Mouse (Mus musculus): Measurements from ENCODE around the gene Kansl1.

Kansl1 gene

DNA sequence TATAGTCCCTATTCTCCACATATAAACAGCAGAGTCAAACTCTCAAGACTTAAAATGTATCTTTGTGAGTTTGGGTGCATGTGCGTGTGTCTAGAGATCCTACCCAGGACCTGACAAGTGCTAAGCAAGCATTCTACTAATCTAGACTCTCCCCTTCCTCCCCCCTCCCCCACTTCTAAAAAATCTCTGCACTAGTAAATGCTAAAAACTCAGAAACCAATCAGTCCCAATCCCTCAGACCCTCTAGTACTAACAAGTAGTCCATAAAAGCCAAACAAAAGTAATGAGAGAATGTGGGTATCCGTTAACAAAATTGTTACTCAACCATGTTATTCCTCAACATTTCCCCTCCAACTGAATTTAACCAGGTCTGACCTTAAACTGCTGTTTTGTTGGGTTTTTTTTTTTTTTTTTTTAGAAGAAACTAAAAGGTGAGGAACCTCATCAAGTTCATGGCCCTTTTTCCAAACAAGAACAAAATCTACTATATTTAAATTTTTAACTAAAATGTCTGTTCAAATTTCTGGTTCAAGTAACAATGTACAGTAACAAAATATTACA is 32.2 kb downstream of the Kansl1 start:
- DNase-seq, result no peak

- DNase-seq, result no peak
These were observed 32.9 kb downstream of the Kansl1 start for GRCm38 (mm10) chr11:104435753-104436152.

GRCm38 (mm10) chr11:104435141-104435540 is 33.5 kb downstream of the Kansl1 start:
- DNase-seq, result no peak

DNA sequence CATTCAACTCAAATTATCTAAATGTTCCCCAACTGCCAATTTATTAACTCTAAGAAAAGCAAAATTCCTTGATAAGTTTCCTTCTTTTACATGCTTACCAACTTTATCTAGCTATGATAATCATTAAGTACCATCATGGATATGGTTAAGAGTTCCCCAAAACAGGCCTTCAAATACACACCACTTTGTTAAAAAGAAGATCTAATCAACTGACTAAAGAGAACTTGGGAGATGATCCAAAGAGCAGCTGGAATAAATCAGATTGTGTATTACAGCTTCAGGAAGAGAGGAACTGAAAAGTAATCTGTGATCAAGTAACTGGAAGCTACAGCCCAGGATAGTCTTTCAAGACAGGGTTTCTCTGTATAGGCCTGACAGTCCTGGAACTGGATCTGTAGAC is 36.4 kb downstream of the Kansl1 start:
- no peak for DNase-seq

DNA sequence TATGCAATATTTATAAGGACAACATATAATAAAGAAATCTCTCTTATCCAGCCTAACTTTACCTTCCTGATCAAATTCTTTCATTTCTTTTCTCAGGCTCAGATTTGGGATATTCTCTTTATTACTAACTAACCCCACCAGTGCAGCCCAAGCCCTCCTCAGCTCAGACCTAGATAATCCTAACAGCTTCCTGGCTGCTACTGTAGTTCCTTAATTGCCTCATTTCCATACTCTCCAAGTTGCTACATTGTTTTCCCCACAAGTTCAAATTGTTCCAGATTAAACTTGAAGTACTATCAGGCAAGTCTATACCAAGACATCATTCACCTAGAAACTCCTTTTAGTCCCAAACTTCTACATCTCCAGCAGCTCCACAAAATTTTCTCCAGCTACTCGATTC is 36.9 kb downstream of the Kansl1 start:
- no peak for DNase-seq

DNA sequence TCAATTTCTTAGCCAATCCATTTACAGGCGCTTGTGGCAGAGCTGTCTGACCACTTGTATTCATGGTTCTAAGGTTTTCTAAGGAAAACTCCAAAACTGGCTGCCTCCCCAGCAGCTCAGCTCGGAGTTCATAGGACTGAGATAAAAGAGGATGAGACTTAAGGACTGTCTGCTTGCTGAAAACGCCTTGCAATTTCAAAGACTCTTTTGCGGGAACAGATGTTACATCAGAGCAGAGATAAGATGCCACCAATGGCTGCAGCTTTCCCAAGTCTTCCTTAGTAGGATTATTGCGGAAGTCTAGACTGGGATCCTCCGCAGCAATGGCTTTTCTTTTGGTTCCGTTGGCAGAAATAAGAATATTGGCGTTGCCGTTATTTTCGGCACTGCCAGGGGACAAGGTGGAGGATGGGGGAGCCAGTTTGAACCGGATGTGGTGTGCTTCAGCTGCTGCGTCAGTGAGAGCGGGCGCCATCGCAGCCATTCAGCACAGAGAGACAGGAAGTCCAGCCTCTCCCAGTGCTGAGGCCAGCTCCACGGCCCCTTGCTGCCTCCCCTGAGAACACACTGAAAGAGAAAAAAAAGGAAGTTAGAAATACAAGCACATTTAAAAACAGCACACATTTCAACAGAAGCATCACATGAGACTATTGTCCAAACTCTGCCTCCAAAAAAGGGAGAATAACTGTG is 43.8 kb downstream of the Kansl1 start:
- DNase-seq, result no peak

DNA sequence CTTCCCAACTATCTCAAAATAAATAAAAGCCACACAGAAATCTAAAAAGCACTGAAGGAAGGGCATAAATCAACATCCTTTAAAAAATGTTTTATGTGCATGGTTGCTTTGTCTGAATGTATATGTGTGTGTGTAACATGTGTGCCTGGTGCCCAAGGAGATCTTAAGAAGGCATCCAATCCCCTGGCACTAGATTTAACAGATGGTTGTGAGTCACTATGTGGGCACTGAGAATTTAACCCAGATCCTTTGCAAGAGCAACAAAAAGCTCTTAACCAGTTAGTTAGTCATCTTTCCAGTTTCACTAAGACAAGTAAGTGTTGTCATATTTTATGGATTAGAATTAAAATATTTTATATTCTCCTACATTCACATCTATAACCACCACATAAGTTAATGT is 56.4 kb downstream of the Kansl1 start:
- DNase-seq, result no peak

DNA sequence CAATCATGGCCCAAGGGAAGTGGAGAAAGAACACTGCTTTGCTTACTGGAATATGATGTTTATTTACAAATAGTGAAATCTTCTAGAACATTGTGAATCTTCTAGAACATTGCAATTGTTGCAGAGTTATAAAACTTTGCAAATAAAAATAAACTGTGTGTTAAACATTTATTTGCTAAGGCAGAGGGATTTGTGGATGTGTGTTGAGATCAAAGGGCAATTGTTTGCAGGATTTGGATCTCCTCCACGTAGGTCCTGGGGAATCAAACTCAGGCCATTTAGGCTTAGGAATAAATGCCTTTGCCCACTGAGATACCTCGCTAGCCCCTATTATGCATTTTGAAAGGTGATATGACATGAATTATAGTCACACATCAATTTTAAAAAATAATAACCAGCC is 61.3 kb downstream of the Kansl1 start:
- DNase-seq, result no peak

DNA sequence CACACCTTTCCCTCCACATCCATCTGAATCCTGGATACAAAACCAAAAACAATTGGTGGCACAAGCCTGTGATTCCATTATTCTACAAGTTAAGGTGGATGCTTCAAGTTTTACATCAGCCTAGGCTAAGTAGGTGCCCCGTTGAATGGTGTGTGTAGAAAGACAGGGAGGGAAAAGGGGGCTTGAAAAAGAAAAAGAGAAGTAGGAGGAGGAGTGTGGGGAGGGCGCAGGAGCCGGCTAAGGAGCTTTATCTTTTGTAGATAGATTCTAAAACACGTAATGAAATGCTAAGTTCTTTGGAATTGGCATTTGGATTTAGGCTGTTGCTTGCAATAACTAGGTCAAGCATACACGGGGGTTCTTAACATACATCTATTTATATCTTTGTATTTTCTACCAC is 67.7 kb downstream of the Kansl1 start:
- no peak for DNase-seq

- DNase-seq, result no peak
These were observed 69.0 kb downstream of the Kansl1 start for GRCm38 (mm10) chr11:104399459-104400216.

- DNase-seq, result no peak
These were observed 73.0 kb downstream of the Kansl1 start for GRCm38 (mm10) chr11:104395648-104396047.

DNA sequence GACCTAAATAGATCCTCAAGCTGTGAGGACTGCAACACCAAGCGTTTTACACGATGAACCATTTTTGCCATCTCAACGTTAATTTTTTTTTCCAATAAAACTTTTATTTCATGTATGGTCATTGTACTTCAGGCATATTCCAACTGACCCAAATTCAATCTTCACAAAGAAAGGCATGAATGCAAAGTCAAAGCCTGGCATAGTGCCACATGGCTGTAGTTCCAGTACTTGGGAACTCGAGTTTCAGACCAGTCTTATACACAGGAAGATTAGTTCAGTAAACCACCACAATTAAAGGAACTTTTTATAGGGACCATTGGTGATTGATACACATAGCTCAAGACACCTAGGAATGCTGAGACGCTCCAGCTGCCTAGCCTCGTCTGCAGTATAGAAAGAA is 75.5 kb downstream of the Kansl1 start:
- DNase-seq, result peak; percentile 12

- DNase-seq, result no peak
These were observed 76.5 kb downstream of the Kansl1 start for GRCm38 (mm10) chr11:104392153-104392552.

DNA sequence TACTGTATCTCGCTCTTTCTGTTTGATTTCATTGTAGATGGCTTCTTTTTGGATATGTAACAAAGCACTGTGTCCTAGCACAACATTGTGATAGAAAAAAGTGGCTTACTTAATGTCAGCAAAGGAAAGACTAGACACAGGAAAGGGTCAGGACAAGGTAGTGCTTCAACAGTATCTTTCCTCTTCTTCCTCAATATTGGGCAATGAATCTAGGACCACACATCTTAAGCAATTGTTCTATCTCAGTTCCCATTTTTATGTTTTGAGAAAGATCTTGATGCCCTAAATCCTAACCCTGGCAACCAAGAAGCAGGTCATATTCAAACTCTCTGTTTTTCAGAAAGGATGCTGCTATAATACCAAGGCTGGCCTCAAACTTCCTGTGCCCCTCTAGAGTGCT is 81.4 kb downstream of the Kansl1 start:
- no peak for DNase-seq

DNA sequence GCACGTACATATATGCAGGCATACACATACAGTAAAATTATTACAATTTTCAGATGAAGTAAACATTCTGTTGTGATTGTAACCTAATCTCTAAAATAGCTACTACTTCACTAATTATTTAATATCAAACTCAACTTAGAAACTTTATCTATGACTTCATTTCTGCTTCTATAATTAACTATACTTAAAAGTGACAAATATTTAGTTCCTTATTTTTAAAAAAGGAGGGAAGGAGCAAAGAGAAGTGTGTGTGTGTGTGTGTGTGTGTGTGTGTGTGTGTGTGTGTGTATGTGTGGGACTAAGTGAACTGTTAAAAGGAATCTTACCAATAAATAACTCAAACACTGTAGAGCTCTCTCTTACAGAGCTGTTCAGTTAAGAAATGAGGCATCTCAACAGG is 82.1 kb downstream of the Kansl1 start:
- DNase-seq, result no peak

DNA sequence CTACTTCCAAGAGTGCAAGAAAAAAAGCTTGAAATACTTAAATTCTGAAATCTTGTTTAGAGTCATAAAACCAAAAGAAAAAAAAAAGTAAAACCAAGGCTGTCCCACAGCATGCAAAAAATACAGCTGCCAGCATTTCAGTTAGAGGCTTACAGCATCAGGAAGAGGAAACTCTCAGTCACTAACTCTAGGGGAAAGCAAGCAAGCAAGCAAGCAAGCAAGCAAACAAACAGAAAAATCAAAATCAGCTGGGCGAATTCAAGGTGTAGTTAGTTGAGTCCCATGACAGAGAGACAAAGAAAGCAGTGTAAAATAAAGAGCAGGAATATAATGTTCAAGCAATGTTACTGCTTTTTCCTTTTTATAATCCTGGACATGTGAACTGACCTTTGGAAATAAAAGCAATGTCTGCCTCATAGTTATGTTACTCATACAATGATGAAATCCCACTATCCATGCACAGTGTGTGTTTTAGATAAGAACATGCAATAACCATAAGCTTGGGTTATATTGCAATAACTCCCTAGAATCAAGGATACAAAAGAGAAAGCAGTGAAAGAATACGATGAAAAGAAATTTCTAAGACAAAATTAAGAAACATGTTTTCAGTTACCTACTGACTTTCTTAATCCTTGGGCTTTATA is 85.4 kb downstream of the Kansl1 start:
- DNase-seq, result no peak

DNA sequence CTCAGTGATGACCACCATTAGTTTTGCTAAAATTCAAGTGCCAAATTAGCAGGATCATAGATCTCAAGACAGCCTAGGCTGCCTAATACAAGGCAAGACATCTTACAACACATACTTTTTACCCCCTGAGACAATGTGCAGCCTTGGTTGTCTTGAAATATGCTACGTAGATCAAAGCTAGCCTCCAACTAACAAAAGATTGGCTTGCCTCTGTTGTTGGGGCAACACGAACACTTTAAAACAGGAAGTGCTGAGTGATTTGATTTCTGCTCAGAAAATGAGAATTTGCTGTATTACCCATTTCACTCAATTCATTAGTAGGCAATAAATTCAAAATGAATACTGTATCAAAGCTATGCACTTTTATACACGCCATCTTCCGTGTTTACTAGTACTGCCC is 86.8 kb downstream of the Kansl1 start:
- no peak for DNase-seq

GRCm38 (mm10) chr11:104379635-104380034 is 89.0 kb downstream of the Kansl1 start:
- no peak for DNase-seq

- no peak for DNase-seq
These were observed 92.4 kb downstream of the Kansl1 start for GRCm38 (mm10) chr11:104376291-104376690.

DNA sequence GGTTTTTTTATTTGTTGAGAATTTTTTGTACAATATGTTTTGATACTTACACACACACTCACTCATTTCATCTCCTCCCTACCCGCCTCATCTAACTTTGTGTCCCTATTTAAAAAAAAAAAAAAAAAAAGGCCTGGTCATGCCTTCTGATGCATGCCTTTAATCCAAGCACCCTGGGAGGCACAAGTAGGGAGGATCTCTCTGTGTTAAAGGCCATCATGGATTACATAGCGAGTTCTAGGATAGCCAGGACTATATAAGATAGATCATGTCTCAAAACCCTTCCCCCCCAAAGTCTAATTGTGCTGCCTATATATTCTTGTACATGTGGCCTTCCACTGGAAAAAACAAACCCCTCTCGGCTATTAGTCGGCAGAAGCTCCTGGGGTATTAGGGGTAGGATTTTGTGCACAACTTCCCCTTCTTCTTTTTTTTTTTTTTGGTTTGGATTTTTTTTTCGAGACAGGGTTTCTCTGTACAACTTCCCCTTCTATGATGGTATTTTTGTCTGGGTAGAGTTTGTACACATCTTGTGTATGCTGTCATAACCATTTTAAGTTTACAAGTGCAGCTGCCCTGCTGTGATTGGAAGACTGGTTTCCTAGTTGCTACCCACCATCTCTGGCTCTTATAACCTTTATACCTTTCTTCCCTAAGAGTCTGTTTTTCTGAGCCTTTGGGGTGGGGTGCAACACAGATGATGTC is 101.0 kb downstream of the Kansl1 start:
- DNase-seq, result no peak

DNA sequence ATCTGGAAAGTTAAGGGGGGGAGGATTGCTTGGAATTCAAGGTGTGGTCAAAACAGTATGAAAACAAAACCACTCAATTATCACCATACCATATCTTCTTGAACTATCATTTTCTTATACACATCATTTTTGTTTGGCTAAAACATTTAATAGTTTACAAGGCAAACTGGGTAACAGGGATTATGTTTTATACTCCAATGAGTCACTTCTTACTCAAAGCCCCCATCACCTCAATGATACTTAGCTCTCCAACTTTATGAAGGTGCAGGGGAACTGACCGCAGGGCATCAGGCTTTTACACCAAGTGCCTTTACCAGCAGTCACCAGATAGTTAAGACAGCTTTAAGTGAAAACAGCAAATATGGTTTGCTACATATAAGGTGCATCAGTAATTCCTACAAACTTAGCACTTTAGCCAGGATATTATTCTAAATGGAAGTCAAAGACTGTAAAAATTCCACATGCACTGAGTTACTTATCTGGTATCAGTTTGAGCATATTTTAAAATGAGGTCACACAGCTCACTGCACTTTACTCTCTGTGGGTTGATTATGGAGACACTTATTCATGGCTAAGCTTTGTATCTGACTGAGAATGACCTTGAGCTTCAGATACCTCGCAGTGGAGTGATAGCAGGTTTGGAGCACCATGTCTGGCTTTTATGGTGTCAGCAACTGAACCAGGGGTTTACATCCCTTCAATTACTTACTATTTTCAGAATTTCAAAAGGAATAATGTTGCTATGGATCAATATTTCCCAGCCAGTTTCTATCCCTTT is 104.6 kb downstream of the Kansl1 start:
- DNase-seq, result no peak

GRCm38 (mm10) chr11:104362704-104363103 is 106.0 kb downstream of the Kansl1 start:
- no peak for DNase-seq
